Mouse (Mus musculus): ENCODE data around the gene Cog4. TPM values are rescaled to one million over a fixed set of nuclear protein-coding genes. Genes with fewer than 3 reads are reported as not detected.
"Not testable (repeated sequence)": the region's sequence is repeated elsewhere in the genome, so short reads cannot be mapped to it uniquely, and the experiment has no call there.

Gene Cog4
- polyA plus RNA-seq, 1 experiment from 2014 or later, result 66.7 TPM

- Histone ChIP-seq H3K4me3 (replicated peaks; ENCODE audit: low read length) (no peak overlapping the region), H3K4me1 (replicated peaks; ENCODE audit: control insufficient read depth, insufficient read depth, low read length) (no peaks in the 10 kb centered on the region), H3K9me3 (ENCODE audit: control insufficient read depth, low read length) (no peaks in the 10 kb centered on the region), H3K27ac (no peak overlapping the region), H3K9ac (no peak overlapping the region), H3K36me3 (replicated peaks; ENCODE audit: control insufficient read depth, insufficient read depth) (peaks cover 7% of the 10 kb centered on the region), H3K4me2 (replicated peaks) (no peak overlapping the region), H3K27me3 (ENCODE audit: control insufficient read depth, insufficient read depth, low read length) (no peaks in the 10 kb centered on the region)
- DNase-seq (ENCODE audit: low spot score) (no peak), ATAC-seq (ENCODE audit: low FRiP score) (no peak)
- 77% methylated on average over 9 of the region's 9 CpGs for WGBS
Observed at GRCm38 (mm10) chr8:110895254-110895653, 48.9 kb downstream of the Cog4 start.

- H3K27ac ChIP-seq, result no peak overlapping the region
- H3K4me2 ChIP-seq (replicated peaks), result no peak overlapping the region
- no peaks in the 10 kb centered on the region for H3K27me3 ChIP-seq (ENCODE audit: control insufficient read depth, insufficient read depth, low read length)
- no peak overlapping the region for H3K9ac ChIP-seq
- H3K4me1 ChIP-seq (replicated peaks; ENCODE audit: control insufficient read depth, insufficient read depth, low read length), result no peaks in the 10 kb centered on the region
- 96% methylated on average over 13 of the region's 13 CpGs for WGBS
- no peak overlapping the region for H3K4me3 ChIP-seq (replicated peaks; ENCODE audit: low read length)
- H3K9me3 ChIP-seq (ENCODE audit: control insufficient read depth, low read length), result no peaks in the 10 kb centered on the region
- H3K36me3 ChIP-seq (replicated peaks; ENCODE audit: control insufficient read depth, insufficient read depth), result peaks cover 7% of the 10 kb centered on the region
- ATAC-seq (ENCODE audit: low FRiP score), result no peak
- DNase-seq (ENCODE audit: low spot score), result no peak
Observed at GRCm38 (mm10) chr8:110895812-110896211, 49.4 kb downstream of the Cog4 start.

- ATAC-seq (ENCODE audit: low FRiP score) (no peak), DNase-seq (ENCODE audit: low spot score) (no peak)
- Histone ChIP-seq H3K27ac (no peak overlapping the region), H3K36me3 (replicated peaks; ENCODE audit: control insufficient read depth, insufficient read depth) (peaks cover 7% of the 10 kb centered on the region), H3K4me3 (replicated peaks; ENCODE audit: low read length) (no peak overlapping the region), H3K9me3 (ENCODE audit: control insufficient read depth, low read length) (no peaks in the 10 kb centered on the region), H3K4me1 (replicated peaks; ENCODE audit: control insufficient read depth, insufficient read depth, low read length) (no peaks in the 10 kb centered on the region), H3K9ac (no peak overlapping the region), H3K27me3 (ENCODE audit: control insufficient read depth, insufficient read depth, low read length) (no peaks in the 10 kb centered on the region), H3K4me2 (replicated peaks) (no peak overlapping the region)
- WGBS, result 92% methylated on average over 6 of the region's 6 CpGs
Observed at GRCm38 (mm10) chr8:110897495-110897894, 51.1 kb downstream of the Cog4 start.

- no peaks in the 10 kb centered on the region for H3K9me3 ChIP-seq (ENCODE audit: control insufficient read depth, low read length)
- H3K27ac ChIP-seq, result no peak overlapping the region
- no peaks in the 10 kb centered on the region for H3K4me1 ChIP-seq (replicated peaks; ENCODE audit: control insufficient read depth, insufficient read depth, low read length)
- H3K4me3 ChIP-seq (replicated peaks; ENCODE audit: low read length), result no peak overlapping the region
- no peak overlapping the region for H3K9ac ChIP-seq
- no peaks in the 10 kb centered on the region for H3K27me3 ChIP-seq (ENCODE audit: control insufficient read depth, insufficient read depth, low read length)
- no peak for ATAC-seq (ENCODE audit: low FRiP score)
- 86% methylated on average over 3 of the region's 3 CpGs for WGBS
- H3K4me2 ChIP-seq (replicated peaks), result no peak overlapping the region
- H3K36me3 ChIP-seq (replicated peaks; ENCODE audit: control insufficient read depth, insufficient read depth), result peaks cover 7% of the 10 kb centered on the region
- DNase-seq (ENCODE audit: low spot score), result no peak
Observed at GRCm38 (mm10) chr8:110901056-110901455, 54.7 kb downstream of the Cog4 start.

GRCm38 (mm10) chr8:110901839-110902578 lies 55.6 kb downstream of the Cog4 start, which contains the start of gene Fuk:
Gene Fuk (minus strand): TSS chr8:110902488.
- no peaks in the 10 kb centered on the region for H3K4me1 ChIP-seq (replicated peaks; ENCODE audit: control insufficient read depth, insufficient read depth, low read length)
- peaks cover 7% of the 10 kb centered on the region for H3K36me3 ChIP-seq (replicated peaks; ENCODE audit: control insufficient read depth, insufficient read depth)

GRCm38 (mm10) chr8:110902579-110902965 lies 56.2 kb downstream of the Cog4 start:
- DNase-seq (ENCODE audit: low spot score) (no peak), ATAC-seq (ENCODE audit: low FRiP score) (0 out of 2 replicates have a peak, but pooled peaks have one; percentile 8)
- H3K9ac ChIP-seq, result peak overlapping the region; percentile 59; the same call in 1 of the 2 replicates
- H3K27me3 ChIP-seq (ENCODE audit: control insufficient read depth, insufficient read depth, low read length), result no peaks in the 10 kb centered on the region
- no peaks in the 10 kb centered on the region for H3K9me3 ChIP-seq (ENCODE audit: control insufficient read depth, low read length)
- H3K27ac ChIP-seq, result no peak overlapping the region
- WGBS, result 61% methylated on average over 2 of the region's 2 CpGs
- peaks cover 7% of the 10 kb centered on the region for H3K36me3 ChIP-seq (replicated peaks; ENCODE audit: control insufficient read depth, insufficient read depth)
- H3K4me2 ChIP-seq (replicated peaks), result peak overlapping the region; percentile 59
- H3K4me1 ChIP-seq (replicated peaks; ENCODE audit: control insufficient read depth, insufficient read depth, low read length), result no peaks in the 10 kb centered on the region
- peak overlapping the region; percentile 54; the same call in 1 of the 2 replicates for H3K4me3 ChIP-seq (replicated peaks; ENCODE audit: low read length)

More at GRCm38 (mm10) chr8:110901839-110902578, 55.6 kb downstream of the Cog4 start, which contains the start of gene Fuk:
- Histone ChIP-seq H3K4me2 (replicated peaks) (peak within 1 kb of the TSS; percentile 59), H3K27ac (no peak within 1 kb of the TSS), H3K4me3 (replicated peaks; ENCODE audit: low read length) (peak within 1 kb of the TSS; percentile 54), H3K9me3 (ENCODE audit: control insufficient read depth, low read length) (no peaks in the 10 kb centered on the region), H3K9ac (peak within 1 kb of the TSS; percentile 59), H3K27me3 (ENCODE audit: control insufficient read depth, insufficient read depth, low read length) (no peaks in the 10 kb centered on the region)
- 3% methylated on average over 30 of the region's 30 CpGs for WGBS
- peak; percentile 93 for ATAC-seq (ENCODE audit: low FRiP score)
- peak; percentile 86 for DNase-seq (ENCODE audit: low spot score)

- WGBS, result 92% methylated on average over 6 of the region's 6 CpGs
- DNase-seq (ENCODE audit: low spot score), result no peak
- H3K9ac ChIP-seq, result no peak overlapping the region
- H3K4me3 ChIP-seq (replicated peaks; ENCODE audit: low read length), result no peak overlapping the region
- no peaks in the 10 kb centered on the region for H3K4me1 ChIP-seq (replicated peaks; ENCODE audit: control insufficient read depth, insufficient read depth, low read length)
- no peak for ATAC-seq (ENCODE audit: low FRiP score)
- H3K9me3 ChIP-seq (ENCODE audit: control insufficient read depth, low read length), result no peaks in the 10 kb centered on the region
- no peak overlapping the region for H3K4me2 ChIP-seq (replicated peaks)
- no peaks in the 10 kb centered on the region for H3K36me3 ChIP-seq (replicated peaks; ENCODE audit: control insufficient read depth, insufficient read depth)
- no peaks in the 10 kb centered on the region for H3K27me3 ChIP-seq (ENCODE audit: control insufficient read depth, insufficient read depth, low read length)
- no peak overlapping the region for H3K27ac ChIP-seq
Observed at GRCm38 (mm10) chr8:110905404-110905803, 59.0 kb downstream of the Cog4 start.

GRCm38 (mm10) chr8:110906682-110907081 lies 60.3 kb downstream of the Cog4 start:
- no peaks in the 10 kb centered on the region for H3K4me1 ChIP-seq (replicated peaks; ENCODE audit: control insufficient read depth, insufficient read depth, low read length)
- no peaks in the 10 kb centered on the region for H3K9me3 ChIP-seq (ENCODE audit: control insufficient read depth, low read length)
- 96% methylated on average over 1 of the region's 1 CpGs for WGBS
- H3K27me3 ChIP-seq (ENCODE audit: control insufficient read depth, insufficient read depth, low read length), result no peaks in the 10 kb centered on the region
- no peak overlapping the region for H3K9ac ChIP-seq
- H3K4me3 ChIP-seq (replicated peaks; ENCODE audit: low read length), result no peak overlapping the region
- ATAC-seq (ENCODE audit: low FRiP score) (no peak), DNase-seq (ENCODE audit: low spot score) (no peak)
- H3K4me2 ChIP-seq (replicated peaks), result no peak overlapping the region
- no peak overlapping the region for H3K27ac ChIP-seq
- H3K36me3 ChIP-seq (replicated peaks; ENCODE audit: control insufficient read depth, insufficient read depth), result no peaks in the 10 kb centered on the region

GRCm38 (mm10) chr8:110909850-110910249 lies 63.5 kb downstream of the Cog4 start:
- H3K27me3 ChIP-seq (ENCODE audit: control insufficient read depth, insufficient read depth, low read length); H3K4me2 ChIP-seq (replicated peaks); H3K36me3 ChIP-seq (replicated peaks; ENCODE audit: control insufficient read depth, insufficient read depth); H3K9ac ChIP-seq; DNase-seq (ENCODE audit: low spot score); H3K27ac ChIP-seq; ATAC-seq (ENCODE audit: low FRiP score); H3K4me1 ChIP-seq (replicated peaks; ENCODE audit: control insufficient read depth, insufficient read depth, low read length); H3K4me3 ChIP-seq (replicated peaks; ENCODE audit: low read length); H3K9me3 ChIP-seq (ENCODE audit: control insufficient read depth, low read length): not testable (repeated sequence)
